9 mouse cellular contexts compared by ENCODE assay signal in genomic region chr10:83776272-83776878, GRCm38 (mm10). TPM values are rescaled to one million over a fixed set of nuclear protein-coding genes. Genes with fewer than 3 reads are reported as not detected.
A peak's percentile ranks its signal among the peaks of the same experiment; 100 is the strongest.
DNase-seq lines count a peak whose midpoint lies in the region; ATAC-seq and TF ChIP-seq lines count a peak whose summit lies in the region.
"Had no signal": no experiment of that assay in that cellular context is flagged by ENCODE, and none has a peak within 500 bp of the region (broad histone marks: within the 10 kb centered on the region; RNA-seq: fewer than 3 reads in every experiment).

No protein-coding gene starts in this region.

- no peak overlapping the region for H3K9ac ChIP-seq in midbrain, embryonic 14.5 days (replicated peaks; ENCODE audit: low read length)
- no peak overlapping the region for H3K9ac ChIP-seq in midbrain, embryonic 13.5 days (replicated peaks)
- no peak overlapping the region for H3K9ac ChIP-seq in embryonic facial prominence, embryonic 13.5 days
- H3K9ac ChIP-seq: hindbrain, embryonic 15.5 days had no signal

- no peaks in the 10 kb centered on the region for H3K4me1 ChIP-seq in midbrain, embryonic 14.5 days (ENCODE audit: control insufficient read depth, insufficient read depth, low read length)
- no peaks in the 10 kb centered on the region for H3K4me1 ChIP-seq in midbrain, embryonic 13.5 days (replicated peaks)
- no peaks in the 10 kb centered on the region for H3K4me1 ChIP-seq in bone marrow, adult 2 months (ENCODE audit: control insufficient read depth, insufficient read depth, low read length)
- H3K4me1 ChIP-seq in embryonic facial prominence, embryonic 13.5 days, result no peaks in the 10 kb centered on the region
- H3K4me1 ChIP-seq: hindbrain, embryonic 15.5 days had no signal

- TF ChIP-seq CTCF in bone marrow, adult 2 months (IDR thresholded peaks at IDR 0.05; ENCODE audit: control insufficient read depth, insufficient read depth, low read length), result 0 out of 2 replicates have a peak, but pooled peaks have one; percentile 8

- H3K9me3 ChIP-seq in midbrain, embryonic 14.5 days (ENCODE audit: control insufficient read depth, low read length), result no peaks in the 10 kb centered on the region
- no peaks in the 10 kb centered on the region for H3K9me3 ChIP-seq in midbrain, embryonic 13.5 days
- no peaks in the 10 kb centered on the region for H3K9me3 ChIP-seq in embryonic facial prominence, embryonic 13.5 days
- H3K9me3 ChIP-seq: hindbrain, embryonic 15.5 days had no signal

- ATAC-seq in midbrain, embryonic 14.5 days (ENCODE audit: low FRiP score, low TSS enrichment), result no peak
- no peak for ATAC-seq in midbrain, embryonic 13.5 days
- no peak for ATAC-seq in embryonic facial prominence, embryonic 13.5 days (ENCODE audit: insufficient number of reproducible peaks, insufficient read depth, low FRiP score, low TSS enrichment, low read depth)

- WGBS in midbrain, embryonic 14.5 days, result 43% methylated on average over 11 of the region's 11 CpGs
- 44% methylated on average over 11 of the region's 11 CpGs for WGBS in midbrain, embryonic 13.5 days
- 41% methylated on average over 11 of the region's 11 CpGs for WGBS in bone marrow, adult 2 months
- WGBS in embryonic facial prominence, embryonic 13.5 days, result 38% methylated on average over 11 of the region's 11 CpGs

- no peaks in the 10 kb centered on the region for H3K27me3 ChIP-seq in midbrain, embryonic 14.5 days (ENCODE audit: control insufficient read depth, insufficient read depth, low read length)
- no peaks in the 10 kb centered on the region for H3K27me3 ChIP-seq in midbrain, embryonic 13.5 days
- H3K27me3 ChIP-seq in embryonic facial prominence, embryonic 13.5 days, result no peaks in the 10 kb centered on the region
- H3K27me3 ChIP-seq: hindbrain, embryonic 15.5 days had no signal

- DNase-seq in midbrain, embryonic 14.5 days, result peak; percentile 92
- peak; percentile 83 for DNase-seq in heart, postnatal 4 days
- DNase-seq in left cerebral cortex, adult 11 months (ENCODE audit: low spot score), result peak; percentile 50
- peak; percentile 57 for DNase-seq in naive thymus-derived CD4-positive, alpha-beta T cell, adult 2 months (ENCODE audit: low read depth)
- peak; percentile 14 to 22 for DNase-seq in thymus, postnatal 36 days

- no peak overlapping the region for H3K4me2 ChIP-seq in midbrain, embryonic 14.5 days (ENCODE audit: low read length)
- H3K4me2 ChIP-seq in midbrain, embryonic 13.5 days (replicated peaks), result no peak overlapping the region
- no peak overlapping the region for H3K4me2 ChIP-seq in embryonic facial prominence, embryonic 13.5 days
- H3K4me2 ChIP-seq: hindbrain, embryonic 15.5 days had no signal

- H3K4me3 ChIP-seq in midbrain, embryonic 14.5 days (replicated peaks; ENCODE audit: low read depth, low read length), result no peak overlapping the region
- no peak overlapping the region for H3K4me3 ChIP-seq in midbrain, embryonic 13.5 days (replicated peaks)
- H3K4me3 ChIP-seq in bone marrow, adult 2 months (replicated peaks; ENCODE audit: control insufficient read depth, low read depth, low read length), result no peak overlapping the region
- 0 out of 2 replicates have a peak overlapping the region, but pooled peaks have one; percentile 13 for H3K4me3 ChIP-seq in embryonic facial prominence, embryonic 13.5 days
- H3K4me3 ChIP-seq: hindbrain, embryonic 15.5 days had no signal

- no peak for TF ChIP-seq POLR2A in bone marrow, adult 2 months (IDR thresholded peaks at IDR 0.05; ENCODE audit: borderline replicate concordance, control insufficient read depth, low read depth, low read length)

- no peaks in the 10 kb centered on the region for H3K36me3 ChIP-seq in midbrain, embryonic 14.5 days (ENCODE audit: control insufficient read depth, insufficient read depth, low read length)
- no peaks in the 10 kb centered on the region for H3K36me3 ChIP-seq in midbrain, embryonic 13.5 days
- no peaks in the 10 kb centered on the region for H3K36me3 ChIP-seq in embryonic facial prominence, embryonic 13.5 days
- H3K36me3 ChIP-seq: hindbrain, embryonic 15.5 days had no signal

- no peak overlapping the region for H3K27ac ChIP-seq in midbrain, embryonic 14.5 days (replicated peaks; ENCODE audit: low read depth, low read length)
- H3K27ac ChIP-seq in midbrain, embryonic 13.5 days, result no peak overlapping the region
- no peak overlapping the region for H3K27ac ChIP-seq in bone marrow, adult 2 months (ENCODE audit: control insufficient read depth, insufficient read depth, low read depth, low read length, poor library complexity)
- H3K27ac ChIP-seq in embryonic facial prominence, embryonic 13.5 days, result no peak overlapping the region
- H3K27ac ChIP-seq: hindbrain, embryonic 15.5 days had no signal

RNA-seq across cellular contexts. Expression of gene 1500009L16Rik, which starts 53.7 kb away (rescaled TPM):
- 65.9 and 76.9 TPM in 2 replicates for polyA plus RNA-seq in midbrain, embryonic 14.5 days (2014; fragmentation: Nextera tagmentation; extraction: Ambion mirVana)
- polyA plus RNA-seq in midbrain, embryonic 13.5 days (2015; fragmentation: Nextera tagmentation; extraction: Ambion mirVana), result 50.8 and 54.5 TPM in 2 replicates
- polyA plus RNA-seq in bone marrow, adult 2 months (2011; ENCODE audit: insufficient read depth, insufficient read length, low replicate concordance, missing spikeins), result 5.9 and 9.9 TPM in 2 replicates
- 31.5 TPM in 2 replicates for polyA plus RNA-seq in embryonic facial prominence, embryonic 13.5 days (2015; fragmentation: Nextera tagmentation; extraction: Ambion mirVana)
- total RNA-seq in heart, postnatal 4 days (2021), result 10 to 100 TPM; 18.4 to 19.2 TPM

Comparison
In these comparisons a context has a peak if more than half of its experiments do, and no peak if none do; other contexts are left out.
1. DNase-seq: peak in every context shown above with its lines; median percentile 92 in midbrain, embryonic 14.5 days; 83 in heart, postnatal 4 days; 57 in naive thymus-derived CD4-positive, alpha-beta T cell, adult 2 months; 50 in left cerebral cortex, adult 11 months; 18 in thymus, postnatal 36 days.